Mouse (Mus musculus): ENCODE data around the gene Erp29. TPM values are rescaled to one million over a fixed set of nuclear protein-coding genes. Genes with fewer than 3 reads are reported as not detected.
"Not testable (repeated sequence)": the region's sequence is repeated elsewhere in the genome, so short reads cannot be mapped to it uniquely, and the experiment has no call there.

The Erp29 gene
- total RNA-seq (2012; rRNA removed), result 339 and 444 TPM in 2 replicates

GRCm38 (mm10) chr5:121452026-121452869 is at the start of gene Erp29:
Erp29 (minus strand) TSS chr5:121452506.
- no peak for TF ChIP-seq MAFK (IDR thresholded peaks at IDR 0.05; ENCODE audit: insufficient read depth, low read depth, low read length)
- peak; percentile 90 for TF ChIP-seq CHD2 (IDR thresholded peaks at IDR 0.05; ENCODE audit: low read depth, low read length)
- H3K36me3 ChIP-seq (ENCODE audit: control insufficient read depth, insufficient read depth, low read length, poor library complexity, severe bottlenecking), result peaks cover 14% of the 10 kb centered on the region; the same call in 1 of the 2 replicates
- in situ Hi-C loops (cut with MboI; ENCODE audit: low sequenced_read_pairs in 2 of 2, unreplicated experiment in 2 of 2), result no loop called here
- H3K4me1 ChIP-seq (ENCODE audit: control insufficient read depth in 2 of 2, insufficient read depth in 2 of 2, low read length in 2 of 2, poor library complexity in 1 of 2), result peaks cover 7 to 14% of the 10 kb centered on the region in 2 experiments; a peak in 2 of 4 replicates
- H3K27ac ChIP-seq (ENCODE audit: insufficient read depth, low read depth, low read length, poor library complexity, severe bottlenecking), result peak within 1 kb of the TSS; percentile 78
- H3K4me3 ChIP-seq (ENCODE audit: insufficient read depth in 1 of 2, low read depth in 1 of 2, low read length in 2 of 2, poor library complexity in 1 of 2, severe bottlenecking in 1 of 2), result peak within 1 kb of the TSS; percentile 77 to 97
- H3K9me3 ChIP-seq (ENCODE audit: control insufficient read depth, insufficient read depth, low read depth, low read length), result no peaks in the 10 kb centered on the region
- peak within 1 kb of the TSS; percentile 94 for H3K9ac ChIP-seq (ENCODE audit: insufficient read depth, low read depth, low read length, poor library complexity, severe bottlenecking)
- peak; percentile 87 for DNase-seq (ENCODE audit: low read depth, low spot score)

GRCm38 (mm10) chr5:121501424-121501996 is 49.2 kb upstream of the Erp29 start:
- H3K4me1 ChIP-seq (ENCODE audit: control insufficient read depth in 2 of 2, insufficient read depth in 2 of 2, low read length in 2 of 2, poor library complexity in 1 of 2); H3K9ac ChIP-seq (ENCODE audit: insufficient read depth, low read depth, low read length, poor library complexity, severe bottlenecking); H3K36me3 ChIP-seq (ENCODE audit: control insufficient read depth, insufficient read depth, low read length, poor library complexity, severe bottlenecking); H3K4me3 ChIP-seq (ENCODE audit: insufficient read depth in 1 of 2, low read depth in 1 of 2, low read length in 2 of 2, poor library complexity in 1 of 2, severe bottlenecking in 1 of 2); in situ Hi-C loops (cut with MboI; ENCODE audit: low sequenced_read_pairs in 2 of 2, unreplicated experiment in 2 of 2); H3K9me3 ChIP-seq (ENCODE audit: control insufficient read depth, insufficient read depth, low read depth, low read length); DNase-seq (ENCODE audit: low read depth, low spot score); H3K27ac ChIP-seq (ENCODE audit: insufficient read depth, low read depth, low read length, poor library complexity, severe bottlenecking): not testable (repeated sequence)

- no peak for DNase-seq (ENCODE audit: low read depth, low spot score)
- no peaks in the 10 kb centered on the region for H3K36me3 ChIP-seq (ENCODE audit: control insufficient read depth, insufficient read depth, low read length, poor library complexity, severe bottlenecking)
- no peaks in the 10 kb centered on the region for H3K9me3 ChIP-seq (ENCODE audit: control insufficient read depth, insufficient read depth, low read depth, low read length)
- no peak overlapping the region for H3K9ac ChIP-seq (ENCODE audit: insufficient read depth, low read depth, low read length, poor library complexity, severe bottlenecking)
- TF ChIP-seq MAFK (IDR thresholded peaks at IDR 0.05; ENCODE audit: insufficient read depth, low read depth, low read length), result no peak
- no peak for TF ChIP-seq ZC3H11A (IDR thresholded peaks at IDR 0.05; ENCODE audit: borderline replicate concordance, low read depth, low read length)
- TF ChIP-seq HCFC1 (IDR thresholded peaks at IDR 0.05; ENCODE audit: borderline replicate concordance, insufficient read depth, low read length), result no peak
- TF ChIP-seq ZNF384 (IDR thresholded peaks at IDR 0.05; ENCODE audit: low read depth, low read length), result no peak
- TF ChIP-seq CHD2 (IDR thresholded peaks at IDR 0.05; ENCODE audit: low read depth, low read length), result no peak
- H3K4me1 ChIP-seq (ENCODE audit: control insufficient read depth in 2 of 2, insufficient read depth in 2 of 2, low read length in 2 of 2, poor library complexity in 1 of 2), result peaks cover 0 to 5% of the 10 kb centered on the region in 2 experiments; a peak in 2 of 4 replicates
- H3K27ac ChIP-seq (ENCODE audit: insufficient read depth, low read depth, low read length, poor library complexity, severe bottlenecking), result no peak overlapping the region
- H3K4me3 ChIP-seq (ENCODE audit: insufficient read depth in 1 of 2, low read depth in 1 of 2, low read length in 2 of 2, poor library complexity in 1 of 2, severe bottlenecking in 1 of 2), result no peak overlapping the region
- in situ Hi-C loops (cut with MboI; ENCODE audit: low sequenced_read_pairs in 2 of 2, unreplicated experiment in 2 of 2), result no loop called here
Measured at GRCm38 (mm10) chr5:121500719-121501118, 48.4 kb upstream of the Erp29 start.

- no peak for DNase-seq (ENCODE audit: low read depth, low spot score)
- no peak overlapping the region for H3K27ac ChIP-seq (ENCODE audit: insufficient read depth, low read depth, low read length, poor library complexity, severe bottlenecking)
- no peaks in the 10 kb centered on the region for H3K36me3 ChIP-seq (ENCODE audit: control insufficient read depth, insufficient read depth, low read length, poor library complexity, severe bottlenecking)
- no peak overlapping the region for H3K4me3 ChIP-seq (ENCODE audit: insufficient read depth in 1 of 2, low read depth in 1 of 2, low read length in 2 of 2, poor library complexity in 1 of 2, severe bottlenecking in 1 of 2)
- TF ChIP-seq HCFC1 (IDR thresholded peaks at IDR 0.05; ENCODE audit: borderline replicate concordance, insufficient read depth, low read length) (no peak), ZNF384 (IDR thresholded peaks at IDR 0.05; ENCODE audit: low read depth, low read length) (no peak)
- in situ Hi-C loops (cut with MboI; ENCODE audit: low sequenced_read_pairs in 2 of 2, unreplicated experiment in 2 of 2), result no loop called here
- no peaks in the 10 kb centered on the region for H3K9me3 ChIP-seq (ENCODE audit: control insufficient read depth, insufficient read depth, low read depth, low read length)
- no peak overlapping the region for H3K9ac ChIP-seq (ENCODE audit: insufficient read depth, low read depth, low read length, poor library complexity, severe bottlenecking)
- H3K4me1 ChIP-seq (ENCODE audit: control insufficient read depth in 2 of 2, insufficient read depth in 2 of 2, low read length in 2 of 2, poor library complexity in 1 of 2), result no peaks in the 10 kb centered on the region
Measured at GRCm38 (mm10) chr5:121493305-121493704, 41.0 kb upstream of the Erp29 start.

- no peak overlapping the region for H3K9ac ChIP-seq (ENCODE audit: insufficient read depth, low read depth, low read length, poor library complexity, severe bottlenecking)
Measured at GRCm38 (mm10) chr5:121484801-121485200, 32.5 kb upstream of the Erp29 start.

More at GRCm38 (mm10) chr5:121484801-121485200, 32.5 kb upstream of the Erp29 start:
- H3K9me3 ChIP-seq (ENCODE audit: control insufficient read depth, insufficient read depth, low read depth, low read length), result no peaks in the 10 kb centered on the region
- H3K36me3 ChIP-seq (ENCODE audit: control insufficient read depth, insufficient read depth, low read length, poor library complexity, severe bottlenecking), result no peaks in the 10 kb centered on the region
- TF ChIP-seq ZNF384 (IDR thresholded peaks at IDR 0.05; ENCODE audit: low read depth, low read length), result no peak
- no peak for TF ChIP-seq HCFC1 (IDR thresholded peaks at IDR 0.05; ENCODE audit: borderline replicate concordance, insufficient read depth, low read length)
- TF ChIP-seq MAFK (IDR thresholded peaks at IDR 0.05; ENCODE audit: insufficient read depth, low read depth, low read length), result no peak
- TF ChIP-seq ZC3H11A (IDR thresholded peaks at IDR 0.05; ENCODE audit: borderline replicate concordance, low read depth, low read length), result no peak
- TF ChIP-seq CHD2 (IDR thresholded peaks at IDR 0.05; ENCODE audit: low read depth, low read length), result no peak
- H3K27ac ChIP-seq (ENCODE audit: insufficient read depth, low read depth, low read length, poor library complexity, severe bottlenecking), result no peak overlapping the region
- DNase-seq (ENCODE audit: low read depth, low spot score), result no peak
- in situ Hi-C loops (cut with MboI; ENCODE audit: low sequenced_read_pairs in 2 of 2, unreplicated experiment in 2 of 2), result no loop called here
- no peak overlapping the region for H3K4me3 ChIP-seq (ENCODE audit: insufficient read depth in 1 of 2, low read depth in 1 of 2, low read length in 2 of 2, poor library complexity in 1 of 2, severe bottlenecking in 1 of 2)
- H3K4me1 ChIP-seq (ENCODE audit: control insufficient read depth in 2 of 2, insufficient read depth in 2 of 2, low read length in 2 of 2, poor library complexity in 1 of 2), result peaks cover 0 to 3% of the 10 kb centered on the region in 2 experiments; a peak in 1 of 4 replicates
